Mouse (Mus musculus) urinary bladder, postnatal 4 days (tissue): ENCODE measurements around the gene Camkk2.

Experiments
- DNase-seq, 2 experiments: peaks; one replicate each; pipeline ENCODE4 v3.0.0; 2021 to 2022; ENCODE audit warnings: low spot score in 2 of 2

The Camkk2 gene

DNA sequence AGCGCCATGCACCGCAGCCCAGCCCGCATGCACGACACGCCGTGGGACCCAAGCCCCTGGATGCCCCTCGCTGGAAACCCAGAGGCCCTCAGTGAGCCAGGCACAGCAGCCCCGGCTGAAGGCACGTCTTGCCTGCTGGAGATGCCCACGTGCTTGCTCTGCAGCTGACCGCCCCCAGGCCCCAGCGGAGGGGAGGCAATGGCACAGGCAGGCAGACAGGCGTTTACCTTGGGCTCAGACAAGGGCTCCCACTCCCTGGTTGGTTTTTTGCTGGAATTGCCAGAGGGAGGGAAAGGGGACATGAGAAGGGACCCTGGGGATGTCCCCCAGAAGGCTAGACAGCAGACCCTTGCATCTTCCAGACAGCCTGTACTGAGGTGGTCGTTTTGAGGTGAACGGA is 42.4 kb downstream of the Camkk2 start:
- DNase-seq = no peak

DNA sequence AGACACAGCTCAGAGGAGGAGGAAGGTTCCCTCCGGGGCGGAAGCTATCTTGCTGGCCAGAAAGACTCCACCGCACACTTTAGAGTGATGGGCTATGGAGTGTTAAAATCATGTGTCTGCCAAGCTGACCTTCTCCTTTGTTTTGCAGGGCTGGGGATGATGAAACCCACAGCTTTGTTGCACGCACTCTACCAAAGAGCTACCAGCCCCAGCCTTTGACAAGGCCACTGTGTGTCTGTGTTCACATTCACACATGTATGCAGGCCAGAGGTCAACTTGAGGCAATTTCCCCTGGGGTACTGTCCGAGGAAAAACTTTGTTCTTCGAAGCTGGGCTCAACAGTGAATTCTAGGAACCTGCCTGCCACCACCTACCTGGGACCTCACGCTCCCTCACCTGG is 43.4 kb downstream of the Camkk2 start:
- no peak for DNase-seq

GRCm38 (mm10) chr5:122733881-122734280 is 45.3 kb downstream of the Camkk2 start:
- no peak for DNase-seq

GRCm38 (mm10) chr5:122731991-122732673 is 47.1 kb downstream of the Camkk2 start:
- DNase-seq = no peak

DNA sequence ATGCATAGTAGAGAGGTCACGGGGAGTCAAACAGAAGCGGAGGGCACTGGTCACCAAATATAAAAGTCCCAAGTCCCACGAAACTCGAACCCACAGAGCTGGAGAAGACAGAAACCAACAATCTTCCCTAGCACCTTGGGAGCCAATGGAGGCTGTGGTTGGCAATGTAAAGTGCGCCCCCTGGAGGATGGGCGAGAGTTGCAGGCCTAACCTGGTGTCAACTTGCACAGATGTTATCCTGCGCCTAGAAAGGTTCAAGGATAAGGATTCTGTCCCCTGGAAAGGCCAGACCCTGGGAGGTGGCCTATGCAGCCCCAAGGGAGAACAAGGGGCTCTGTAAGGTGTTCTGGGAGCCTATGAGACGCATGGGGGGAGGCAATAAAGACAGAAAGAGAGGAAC is 47.9 kb downstream of the Camkk2 start:
- DNase-seq = peak in 1 of 2 experiments; percentile 40

- DNase-seq = no peak
These were observed 48.4 kb downstream of the Camkk2 start for GRCm38 (mm10) chr5:122730776-122731175.

- DNase-seq = no peak
These were observed 52.1 kb downstream of the Camkk2 start for GRCm38 (mm10) chr5:122727096-122727495.

- DNase-seq = no peak
These were observed 52.6 kb downstream of the Camkk2 start for GRCm38 (mm10) chr5:122726595-122726994.

- peak in 1 of 2 experiments; percentile 32 for DNase-seq
These were observed 53.1 kb downstream of the Camkk2 start for GRCm38 (mm10) chr5:122726068-122726467.

- no peak for DNase-seq
These were observed 53.8 kb downstream of the Camkk2 start for GRCm38 (mm10) chr5:122725453-122725852.

DNA sequence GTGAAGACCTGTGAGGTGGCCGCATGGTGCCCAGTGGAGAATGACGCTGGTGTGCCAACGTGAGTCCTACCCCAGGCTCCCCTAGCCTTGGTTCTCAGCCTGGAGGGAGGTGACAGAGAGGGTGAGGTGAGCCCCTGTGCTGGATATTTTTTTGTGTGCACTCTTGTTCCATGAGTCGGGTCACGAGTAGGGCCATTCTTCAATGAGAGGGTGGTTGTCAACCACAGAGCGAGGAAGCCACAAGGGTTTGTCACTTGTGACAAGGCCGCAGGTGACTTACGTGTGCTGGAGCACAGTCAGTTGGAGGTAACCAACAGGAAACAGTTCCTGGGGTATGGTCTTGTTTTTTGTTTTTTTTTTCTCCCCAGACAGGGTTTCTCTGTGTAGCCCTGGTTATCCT is 60.0 kb downstream of the Camkk2 start:
- DNase-seq = no peak

DNA sequence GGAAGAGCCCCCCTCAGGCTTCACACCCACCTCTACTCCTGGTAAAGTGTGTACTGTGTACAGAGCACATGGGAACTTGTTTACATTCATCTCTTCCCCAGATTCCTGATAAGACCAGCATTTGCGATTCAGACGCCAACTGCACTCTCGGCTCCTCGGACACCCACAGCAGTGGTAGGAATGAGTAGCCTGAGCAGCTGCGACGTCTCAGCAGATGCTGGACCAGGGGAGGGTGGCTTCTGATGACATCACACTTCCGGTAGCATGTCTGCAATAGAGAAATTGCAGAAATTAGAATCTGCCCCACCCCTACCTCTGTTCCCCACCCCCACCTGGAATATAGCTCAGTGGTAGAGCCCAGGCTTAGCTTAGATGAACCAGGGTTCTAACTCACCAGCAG is 60.8 kb downstream of the Camkk2 start:
- DNase-seq = no peak

GRCm38 (mm10) chr5:122716793-122717192 is 62.4 kb downstream of the Camkk2 start:
- no peak for DNase-seq

GRCm38 (mm10) chr5:122715723-122716122 is 63.5 kb downstream of the Camkk2 start:
- no peak for DNase-seq

GRCm38 (mm10) chr5:122708819-122709218 is 70.4 kb downstream of the Camkk2 start:
- DNase-seq = no peak

DNA sequence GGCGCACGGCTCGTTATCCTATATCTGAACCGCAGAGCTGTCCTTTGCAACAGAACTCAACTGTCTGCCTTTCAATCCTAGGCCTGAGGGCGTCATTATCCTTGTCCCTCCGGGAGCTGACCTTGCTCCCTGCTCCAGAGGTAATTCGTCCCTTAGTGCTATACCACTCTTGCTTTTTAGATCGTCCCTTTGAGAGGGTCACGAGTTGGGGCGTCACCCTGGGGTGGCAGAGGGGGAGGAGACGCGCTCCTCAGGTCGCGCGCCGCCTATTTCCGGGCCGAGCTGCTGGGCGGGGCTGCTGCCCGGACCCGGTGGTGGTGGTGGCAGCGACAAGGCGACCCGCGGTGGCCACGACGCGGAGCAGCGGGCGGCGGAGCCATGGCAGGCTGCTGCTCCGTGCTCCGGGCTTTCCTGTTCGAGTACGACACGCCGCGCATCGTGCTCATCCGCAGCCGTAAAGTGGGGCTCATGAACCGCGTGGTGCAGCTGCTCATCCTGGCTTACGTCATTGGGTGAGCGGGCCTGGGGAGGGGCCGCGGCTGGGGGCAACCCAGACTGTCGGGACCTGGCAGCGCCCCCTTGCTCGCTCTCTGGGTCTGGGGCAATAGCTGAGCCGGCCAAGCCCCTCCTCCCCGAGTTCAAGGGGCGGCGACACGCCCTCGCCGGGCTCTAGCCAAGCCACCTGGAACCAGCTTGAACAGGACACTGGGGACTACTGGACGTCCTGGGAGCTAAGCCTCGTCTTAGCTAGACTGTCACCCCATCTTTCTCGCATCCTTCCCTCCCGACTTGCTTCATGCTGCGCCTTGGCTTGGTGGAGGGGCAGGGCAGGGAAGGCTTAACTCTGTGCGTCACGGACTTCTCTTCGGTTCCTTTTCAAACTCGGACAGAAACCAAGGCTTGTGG is 71.7 kb downstream of the Camkk2 start, which contains the start of gene P2rx4:
Gene P2rx4 (plus strand): TSS at position 269 of the 906 bp plus-strand sequence.
- DNase-seq = peak; percentile 75 to 80

DNA sequence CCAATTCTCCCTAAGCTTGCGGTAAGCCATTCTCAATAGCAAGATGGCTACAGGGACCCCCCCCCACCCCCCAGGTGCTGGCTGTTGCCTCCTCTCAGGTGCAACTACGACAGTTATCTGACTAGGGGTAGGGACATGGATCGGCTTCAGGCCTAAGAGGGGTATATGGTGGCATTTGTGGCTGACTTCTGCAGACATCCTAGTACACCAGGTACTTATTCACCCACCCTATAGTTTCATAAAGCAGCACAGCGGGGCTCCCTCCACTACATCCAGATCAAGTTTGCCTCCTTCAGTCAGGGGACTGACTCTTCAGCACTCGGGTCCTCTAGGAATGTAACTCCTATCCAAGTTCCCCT is 72.3 kb downstream of the Camkk2 start:
- no peak for DNase-seq

DNA sequence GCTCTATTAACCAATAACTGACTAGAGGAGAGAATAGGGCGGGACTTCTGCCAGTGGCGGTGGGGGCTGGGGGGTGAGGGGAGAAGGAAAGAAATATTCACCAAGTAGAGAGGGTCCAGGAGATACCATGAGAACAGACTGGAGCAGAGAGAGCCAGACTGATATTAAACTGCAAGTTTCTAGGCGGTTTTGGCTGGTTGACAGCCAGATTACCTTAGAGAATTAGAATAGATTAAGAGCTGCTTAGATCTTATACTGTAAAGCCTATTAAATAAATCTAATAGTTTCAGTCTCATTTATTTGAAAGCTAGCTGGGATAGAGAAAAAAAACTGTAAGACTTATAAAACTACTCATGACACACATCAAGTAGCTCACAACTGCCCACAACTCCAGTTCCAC is 74.0 kb downstream of the Camkk2 start:
- no peak for DNase-seq

DNA sequence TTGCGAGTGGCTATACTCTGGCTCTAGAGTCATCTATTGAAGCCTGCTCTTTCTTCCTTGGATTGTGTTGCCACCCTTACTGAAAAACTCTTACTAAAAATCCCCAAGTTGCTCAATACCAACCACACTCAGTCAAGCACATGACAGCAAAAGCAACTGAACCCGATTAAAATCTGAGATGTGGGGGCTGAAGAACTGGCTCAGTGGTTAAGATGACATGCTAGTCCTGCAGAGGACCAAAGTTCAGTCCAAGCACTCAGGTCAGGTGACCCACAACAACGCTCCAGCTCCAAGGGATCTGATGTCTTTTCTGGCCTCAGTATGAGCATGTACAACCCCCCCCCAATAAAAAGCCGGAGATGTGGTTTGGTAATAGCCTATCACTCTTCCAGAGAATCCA is 74.6 kb downstream of the Camkk2 start:
- DNase-seq = no peak

- DNase-seq = no peak
These were observed 75.6 kb downstream of the Camkk2 start for GRCm38 (mm10) chr5:122703574-122703973.

- DNase-seq = no peak
These were observed 77.1 kb downstream of the Camkk2 start for GRCm38 (mm10) chr5:122702156-122702555.

DNA sequence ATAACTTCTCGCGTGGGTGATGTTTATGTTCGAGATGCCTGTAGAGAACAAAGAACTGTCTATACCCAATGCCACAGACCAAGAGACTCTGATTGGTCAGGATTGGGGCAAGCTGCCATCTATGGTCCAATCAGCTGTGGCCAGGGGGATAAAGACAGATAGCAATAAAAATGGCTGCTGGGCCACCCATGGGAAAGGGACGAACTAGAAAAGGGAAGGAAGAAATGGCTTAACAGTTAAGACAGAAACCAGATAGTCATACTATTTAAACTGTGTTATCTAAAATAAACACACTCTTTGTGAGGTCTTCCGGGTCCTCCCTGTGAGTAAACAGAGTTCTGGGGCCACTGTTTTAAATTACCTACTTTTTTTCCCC is 78.4 kb downstream of the Camkk2 start:
- no peak for DNase-seq
